Mouse (Mus musculus) midbrain, embryonic 12.5 days (tissue): Measurements from ENCODE around the gene Ralgps2. TPM values are rescaled to one million over a fixed set of nuclear protein-coding genes. Genes with fewer than 3 reads are reported as not detected.

Source experiments
- ATAC-seq: fragments of 200-750 bp; cut with Nextera tagmentation; 2 replicates; pipeline ENCODE4 v1.8.0; 2017; ENCODE audit warnings: low read depth, moderate TSS enrichment, moderate library complexity; ENCODE audit not compliant: low FRiP score
- H3K27ac ChIP-seq: fragments of 300-500 bp; sonication (generic); replicated peaks from 2 replicates; pipeline ENCODE4 v1.5.1; 2016; ENCODE audit warnings: mild to moderate bottlenecking
- H3K27me3 ChIP-seq: fragments of 300-500 bp; sonication (generic); 2 replicates; pipeline ENCODE4 v1.6.1; 2016; ENCODE audit warnings: mild to moderate bottlenecking
- H3K36me3 ChIP-seq: fragments of 300-500 bp; sonication (generic); 2 replicates; pipeline ENCODE4 v1.6.1; 2016
- H3K4me1 ChIP-seq: fragments of 300-500 bp; sonication (generic); 2 replicates; pipeline ENCODE4 v1.6.1; 2016
- H3K4me2 ChIP-seq: fragments of 300-500 bp; sonication (generic); replicated peaks from 2 replicates; pipeline ENCODE4 v1.6.1; 2016; ENCODE audit warnings: mild to moderate bottlenecking, moderate library complexity
- H3K4me3 ChIP-seq: fragments of 300-500 bp; sonication (generic); 2 replicates; pipeline ENCODE4 v1.5.1; 2016; ENCODE audit warnings: mild to moderate bottlenecking
- H3K9ac ChIP-seq: fragments of 300-500 bp; sonication (generic); replicated peaks from 2 replicates; pipeline ENCODE4 v1.6.1; 2016; ENCODE audit warnings: mild to moderate bottlenecking, moderate library complexity
- H3K9me3 ChIP-seq: fragments of 300-500 bp; sonication (generic); 2 replicates; pipeline ENCODE4 v1.6.1; 2016; ENCODE audit warnings: mild to moderate bottlenecking
- WGBS: fragments of 180-500 bp; shearing (Covaris S2); methylation state at CpG from one replicate; pipeline ENCODE4 v1.1.7; 2016; 5-methylcytosine and 5-hydroxymethylcytosine counted together
- polyA plus RNA-seq: library from polyadenylated mRNA; unstranded; fragments of >200 nt; fragmentation: Nextera tagmentation; extraction: Ambion mirVana; gene quantifications from 2 replicates; pipeline ENCODE4 v1.2.1, GENCODE M21; 2016

Ralgps2 gene
- polyA plus RNA-seq, 1 experiment from 2014 or later, result 125 TPM

DNA sequence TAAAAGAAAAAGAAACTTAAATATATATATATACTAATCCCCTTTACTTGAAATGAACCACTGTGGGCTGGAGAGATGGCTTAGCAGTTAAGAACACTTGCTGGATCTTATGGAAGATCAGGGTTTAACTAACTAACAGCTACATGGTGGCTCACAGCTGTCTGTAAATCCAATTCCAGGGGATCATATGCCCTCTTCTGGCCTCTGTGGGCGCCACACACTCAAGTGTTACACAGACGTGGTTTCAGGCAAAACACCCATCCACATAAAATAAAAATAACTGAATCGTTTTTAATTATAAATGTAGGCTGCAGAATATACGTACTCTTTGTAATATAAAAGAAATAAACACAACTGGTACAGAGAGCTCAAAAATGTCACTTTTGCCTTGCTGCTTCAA is 50.6 kb downstream of the Ralgps2 start:
- Histone ChIP-seq H3K4me2 (no peak overlapping the region), H3K4me3 (no peak overlapping the region), H3K27me3 (no peaks in the 10 kb centered on the region), H3K9ac (no peak overlapping the region), H3K9me3 (no peaks in the 10 kb centered on the region), H3K27ac (no peak overlapping the region), H3K4me1 (no peaks in the 10 kb centered on the region; the same call in 1 of the 2 replicates), H3K36me3 (peaks cover 13% of the 10 kb centered on the region)
- no peak for ATAC-seq
- 90% methylated on average over 4 of the region's 4 CpGs for WGBS

GRCm38 (mm10) chr1:156885879-156886278 is 53.5 kb downstream of the Ralgps2 start:
- 91% methylated on average over 2 of the region's 2 CpGs for WGBS
- no peak for ATAC-seq
- H3K27me3 ChIP-seq, result no peaks in the 10 kb centered on the region
- H3K4me3 ChIP-seq, result no peak overlapping the region
- no peaks in the 10 kb centered on the region for H3K4me1 ChIP-seq
- no peak overlapping the region for H3K9ac ChIP-seq
- H3K4me2 ChIP-seq, result no peak overlapping the region
- no peaks in the 10 kb centered on the region for H3K9me3 ChIP-seq
- peaks cover 34% of the 10 kb centered on the region for H3K36me3 ChIP-seq
- H3K27ac ChIP-seq, result no peak overlapping the region

DNA sequence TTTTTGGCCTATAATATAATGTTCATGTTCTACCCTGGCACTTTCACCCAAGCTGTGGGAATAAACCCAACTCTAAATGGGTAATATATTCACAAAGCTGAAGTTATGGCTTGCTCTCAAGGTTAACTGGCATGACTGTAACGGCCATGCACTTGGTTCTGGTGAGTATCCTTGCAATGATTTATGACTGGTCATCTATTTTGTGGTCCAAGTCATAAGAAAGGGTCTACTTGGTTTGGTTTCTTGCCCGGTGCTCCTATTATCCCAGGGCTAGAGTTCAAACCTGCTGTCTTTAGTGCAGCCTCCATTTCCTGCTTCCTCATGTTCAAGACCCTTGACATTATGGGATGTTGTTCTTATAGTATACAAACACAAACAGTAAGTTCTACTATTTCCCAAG is 54.6 kb downstream of the Ralgps2 start:
- 96% methylated on average over 2 of the region's 2 CpGs for WGBS
- Histone ChIP-seq H3K36me3 (peaks cover 34% of the 10 kb centered on the region), H3K4me2 (no peak overlapping the region), H3K9ac (no peak overlapping the region), H3K4me1 (no peaks in the 10 kb centered on the region), H3K27me3 (no peaks in the 10 kb centered on the region), H3K27ac (no peak overlapping the region), H3K9me3 (no peaks in the 10 kb centered on the region), H3K4me3 (no peak overlapping the region)
- ATAC-seq, result no peak

DNA sequence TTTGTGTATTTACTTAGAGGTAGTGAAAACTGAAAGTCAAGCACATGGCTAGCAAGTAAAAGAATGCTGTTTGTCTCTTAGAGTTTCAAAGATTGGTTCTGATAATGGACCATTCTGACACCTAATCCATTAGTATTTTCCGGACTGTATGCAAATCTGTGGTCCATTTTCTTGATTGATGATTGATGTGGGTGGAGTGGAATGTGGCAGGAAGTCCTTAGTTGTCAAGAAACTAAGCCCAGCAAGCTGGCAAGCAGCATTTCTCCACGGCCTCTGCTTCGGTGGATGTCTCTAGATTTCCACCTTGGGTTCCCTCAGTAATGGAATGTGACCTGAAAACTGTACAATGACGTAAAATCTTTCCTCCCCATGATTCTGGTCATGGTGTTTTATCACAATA is 68.8 kb downstream of the Ralgps2 start:
- H3K36me3 ChIP-seq, result peaks cover 6% of the 10 kb centered on the region; the same call in 1 of the 2 replicates
- H3K27me3 ChIP-seq, result no peaks in the 10 kb centered on the region
- H3K4me2 ChIP-seq, result no peak overlapping the region
- H3K4me3 ChIP-seq, result no peak overlapping the region
- H3K9ac ChIP-seq, result no peak overlapping the region
- ATAC-seq, result no peak
- 92% methylated on average over 4 of the region's 4 CpGs for WGBS
- no peaks in the 10 kb centered on the region for H3K4me1 ChIP-seq
- H3K27ac ChIP-seq, result no peak overlapping the region
- no peaks in the 10 kb centered on the region for H3K9me3 ChIP-seq

GRCm38 (mm10) chr1:156870028-156870427 is 69.4 kb downstream of the Ralgps2 start:
- H3K9me3 ChIP-seq, result no peaks in the 10 kb centered on the region
- no peak overlapping the region for H3K27ac ChIP-seq
- H3K9ac ChIP-seq, result no peak overlapping the region
- ATAC-seq, result no peak
- H3K4me3 ChIP-seq, result no peak overlapping the region
- WGBS, result 85% methylated on average over 5 of the region's 5 CpGs
- no peaks in the 10 kb centered on the region for H3K27me3 ChIP-seq
- H3K4me2 ChIP-seq, result no peak overlapping the region
- peaks cover 6% of the 10 kb centered on the region; the same call in 1 of the 2 replicates for H3K36me3 ChIP-seq
- no peaks in the 10 kb centered on the region for H3K4me1 ChIP-seq

GRCm38 (mm10) chr1:156864240-156864639 is 75.2 kb downstream of the Ralgps2 start:
- 0 out of 2 replicates have a peak, but pooled peaks cover 4% of the 10 kb centered on the region for H3K36me3 ChIP-seq
- no peak overlapping the region for H3K9ac ChIP-seq
- H3K4me1 ChIP-seq, result peaks cover 13% of the 10 kb centered on the region
- no peak overlapping the region for H3K4me3 ChIP-seq
- no peaks in the 10 kb centered on the region for H3K9me3 ChIP-seq
- no peak overlapping the region for H3K4me2 ChIP-seq
- no peaks in the 10 kb centered on the region for H3K27me3 ChIP-seq
- 65% methylated on average over 3 of the region's 3 CpGs for WGBS
- no peak overlapping the region; the same call in 1 of the 2 replicates for H3K27ac ChIP-seq
- ATAC-seq, result no peak

DNA sequence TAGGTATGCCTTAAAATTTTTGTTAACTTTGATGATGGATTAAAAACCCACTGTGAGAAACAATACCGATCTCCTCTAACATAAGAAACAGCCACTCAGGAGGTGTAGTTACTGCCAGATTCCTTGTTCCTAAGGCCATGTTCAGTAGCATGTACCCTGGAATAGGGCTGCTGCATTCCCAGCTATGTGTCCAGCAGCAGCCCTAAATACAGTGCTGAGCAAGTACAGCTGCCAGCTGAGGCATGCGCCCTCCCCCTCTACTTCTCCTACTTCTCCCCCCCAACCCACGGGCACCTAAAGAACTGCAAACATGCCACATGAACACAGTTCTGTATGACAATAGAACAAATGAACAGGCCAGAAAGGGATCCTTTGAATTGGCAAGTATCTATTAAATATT is 75.7 kb downstream of the Ralgps2 start:
- 0 out of 2 replicates have a peak, but pooled peaks cover 4% of the 10 kb centered on the region for H3K36me3 ChIP-seq
- no peak overlapping the region for H3K27ac ChIP-seq
- H3K27me3 ChIP-seq, result no peaks in the 10 kb centered on the region
- H3K9ac ChIP-seq, result no peak overlapping the region
- no peaks in the 10 kb centered on the region for H3K9me3 ChIP-seq
- 67% methylated on average over 3 of the region's 3 CpGs for WGBS
- no peak for ATAC-seq
- H3K4me1 ChIP-seq, result peaks cover 13% of the 10 kb centered on the region
- H3K4me2 ChIP-seq, result no peak overlapping the region
- no peak overlapping the region for H3K4me3 ChIP-seq

- no peak overlapping the region for H3K4me3 ChIP-seq
Observed at GRCm38 (mm10) chr1:156861475-156862043, 77.9 kb downstream of the Ralgps2 start.

DNA sequence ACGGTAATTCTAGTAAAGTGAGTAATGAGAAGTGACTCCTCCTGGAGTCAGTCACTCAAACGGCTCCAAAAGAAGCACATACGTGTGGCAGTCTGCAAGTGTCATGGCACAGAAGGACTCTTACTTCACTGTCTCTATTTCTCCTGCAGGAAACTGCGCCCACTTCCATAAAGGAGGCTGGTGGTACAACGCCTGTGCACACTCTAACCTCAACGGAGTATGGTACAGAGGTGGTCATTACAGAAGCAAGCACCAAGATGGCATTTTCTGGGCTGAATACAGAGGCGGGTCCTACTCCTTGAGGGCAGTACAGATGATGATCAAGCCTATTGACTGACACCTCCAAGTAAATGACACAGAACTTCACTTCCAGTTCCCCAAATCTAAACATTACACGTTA is 79.2 kb downstream of the Ralgps2 start:
- WGBS, result 93% methylated on average over 8 of the region's 8 CpGs
- H3K27me3 ChIP-seq, result no peaks in the 10 kb centered on the region
- no peak overlapping the region for H3K9ac ChIP-seq
- no peak for ATAC-seq
- no peak overlapping the region for H3K27ac ChIP-seq
- no peak overlapping the region for H3K4me3 ChIP-seq
- no peaks in the 10 kb centered on the region for H3K9me3 ChIP-seq
- peaks cover 13% of the 10 kb centered on the region for H3K4me1 ChIP-seq
- 0 out of 2 replicates have a peak, but pooled peaks cover 4% of the 10 kb centered on the region for H3K36me3 ChIP-seq
- H3K4me2 ChIP-seq, result no peak overlapping the region

More at GRCm38 (mm10) chr1:156861475-156862043, 77.9 kb downstream of the Ralgps2 start:
- 54% methylated on average over 4 of the region's 4 CpGs for WGBS
- Histone ChIP-seq H3K36me3 (no peaks in the 10 kb centered on the region), H3K27me3 (no peaks in the 10 kb centered on the region), H3K9me3 (no peaks in the 10 kb centered on the region), H3K4me2 (no peak overlapping the region), H3K27ac (no peak overlapping the region), H3K4me1 (peaks cover 13% of the 10 kb centered on the region), H3K9ac (no peak overlapping the region)
- no peak for ATAC-seq

- WGBS, result 70% methylated on average over 2 of the region's 2 CpGs
- no peak overlapping the region for H3K4me3 ChIP-seq
- H3K27me3 ChIP-seq, result no peaks in the 10 kb centered on the region
- H3K36me3 ChIP-seq, result 0 out of 2 replicates have a peak, but pooled peaks cover 4% of the 10 kb centered on the region
- H3K9ac ChIP-seq, result no peak overlapping the region
- H3K27ac ChIP-seq, result no peak overlapping the region
- peaks cover 13% of the 10 kb centered on the region for H3K4me1 ChIP-seq
- H3K9me3 ChIP-seq, result no peaks in the 10 kb centered on the region
- H3K4me2 ChIP-seq, result no peak overlapping the region
- ATAC-seq, result no peak
Observed at GRCm38 (mm10) chr1:156859711-156860250, 79.6 kb downstream of the Ralgps2 start.

DNA sequence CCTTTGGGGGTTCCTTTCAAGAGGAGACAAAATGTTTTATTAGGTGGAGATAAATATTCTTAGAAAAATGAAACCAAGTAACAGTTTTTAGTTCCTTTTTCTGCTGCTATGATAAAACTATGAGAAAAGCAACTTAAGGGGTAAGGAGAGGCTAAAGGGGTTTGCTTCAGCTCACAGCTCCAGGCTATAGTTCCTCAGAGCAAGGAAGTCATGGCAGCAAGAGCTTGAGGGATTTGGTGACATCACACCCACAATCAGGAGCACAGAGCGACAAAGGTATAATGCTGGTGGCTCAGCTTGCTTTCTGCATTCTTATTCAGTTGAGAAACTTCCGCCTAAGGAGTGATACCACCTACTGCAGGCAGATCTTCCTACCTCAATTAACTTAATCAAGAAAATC is 80.3 kb downstream of the Ralgps2 start:
- no peak overlapping the region for H3K4me2 ChIP-seq
- no peak overlapping the region for H3K4me3 ChIP-seq
- no peaks in the 10 kb centered on the region for H3K27me3 ChIP-seq
- no peak overlapping the region for H3K9ac ChIP-seq
- H3K36me3 ChIP-seq, result 0 out of 2 replicates have a peak, but pooled peaks cover 6% of the 10 kb centered on the region
- ATAC-seq, result no peak
- no peaks in the 10 kb centered on the region for H3K9me3 ChIP-seq
- H3K4me1 ChIP-seq, result peaks cover 11% of the 10 kb centered on the region
- H3K27ac ChIP-seq, result no peak overlapping the region
- 96% methylated on average over 2 of the region's 2 CpGs for WGBS

GRCm38 (mm10) chr1:156856666-156857065 is 82.8 kb downstream of the Ralgps2 start:
- Histone ChIP-seq H3K9ac (no peak overlapping the region), H3K27ac (no peak overlapping the region), H3K36me3 (0 out of 2 replicates have a peak, but pooled peaks cover 6% of the 10 kb centered on the region), H3K4me3 (no peak overlapping the region), H3K9me3 (no peaks in the 10 kb centered on the region), H3K4me2 (no peak overlapping the region), H3K4me1 (no peaks in the 10 kb centered on the region), H3K27me3 (no peaks in the 10 kb centered on the region)
- ATAC-seq, result no peak
- 79% methylated on average over 2 of the region's 2 CpGs for WGBS
